Mouse (Mus musculus) monocyte, adult 2 months (primary cell): ENCODE results near the gene Adk.

Source experiments
- DNase-seq, 2 experiments: peaks; one replicate each; pipeline ENCODE4 v3.0.0; 2022; ENCODE audit warnings: low spot score in 2 of 2, low read depth in 1 of 2

The Adk gene

GRCm38 (mm10) chr14:21150301-21150700, 97.9 kb downstream of the Adk start:
- DNase-seq, result no peak

GRCm38 (mm10) chr14:21152055-21152454, 99.7 kb downstream of the Adk start:
- DNase-seq, result no peak

DNA sequence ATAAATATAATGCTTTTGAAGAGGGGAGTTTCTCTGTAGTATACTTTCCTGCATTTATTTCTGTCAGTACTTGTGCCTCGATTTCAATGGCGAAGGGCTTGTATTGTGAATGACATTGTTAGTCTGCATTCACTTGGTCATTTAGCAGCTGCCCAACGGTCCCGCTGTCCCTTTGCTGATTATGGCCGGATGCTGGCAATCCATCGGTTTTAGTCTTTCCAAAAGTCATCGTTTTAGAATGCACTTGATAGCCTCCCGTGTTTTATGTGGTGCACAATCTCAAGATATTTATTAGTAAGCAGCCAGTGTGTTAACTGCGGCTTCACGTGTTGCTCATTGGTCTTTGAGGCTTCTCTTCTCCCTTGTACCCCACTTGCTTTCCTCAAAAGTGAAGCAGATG, 113.3 kb downstream of the Adk start:
- DNase-seq, result no peak

- no peak for DNase-seq
Observed at GRCm38 (mm10) chr14:21166114-21166513, 113.7 kb downstream of the Adk start.

DNA sequence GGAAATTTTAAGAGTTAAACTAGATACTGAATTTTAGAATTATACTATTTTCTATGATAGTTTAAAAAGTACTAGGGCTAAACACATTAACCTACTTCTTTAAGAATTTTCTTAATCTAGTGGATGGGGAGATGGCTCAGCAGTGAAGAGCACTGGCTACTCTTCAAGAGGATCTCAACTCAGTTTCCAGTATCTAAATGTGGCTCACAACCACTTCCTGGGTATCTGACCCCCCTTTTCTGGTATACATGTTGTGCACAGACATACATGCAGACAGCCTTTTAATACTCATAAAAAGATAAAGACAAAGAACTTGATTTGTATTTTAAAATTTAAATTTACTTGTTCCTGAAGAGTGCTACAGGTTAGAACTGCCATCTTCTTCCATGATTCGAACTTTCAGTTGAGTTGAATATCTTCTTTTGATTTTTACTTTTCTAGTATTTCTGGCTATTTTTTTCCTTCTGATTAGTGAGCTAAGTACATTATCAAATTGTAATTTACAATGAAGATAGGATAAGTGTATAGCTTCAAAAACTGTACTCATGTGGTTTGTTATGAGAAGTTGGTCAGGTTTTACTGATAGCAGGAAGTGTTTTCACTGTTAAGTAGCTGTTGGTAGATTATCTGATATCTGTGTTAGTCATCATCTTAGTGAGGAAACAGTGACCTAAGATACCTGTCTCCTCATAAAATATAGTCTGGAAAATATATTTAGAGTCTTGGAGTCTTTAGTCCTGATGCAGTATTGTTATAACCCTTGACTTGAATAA, 121.8 kb downstream of the Adk start:
- DNase-seq, result no peak

DNA sequence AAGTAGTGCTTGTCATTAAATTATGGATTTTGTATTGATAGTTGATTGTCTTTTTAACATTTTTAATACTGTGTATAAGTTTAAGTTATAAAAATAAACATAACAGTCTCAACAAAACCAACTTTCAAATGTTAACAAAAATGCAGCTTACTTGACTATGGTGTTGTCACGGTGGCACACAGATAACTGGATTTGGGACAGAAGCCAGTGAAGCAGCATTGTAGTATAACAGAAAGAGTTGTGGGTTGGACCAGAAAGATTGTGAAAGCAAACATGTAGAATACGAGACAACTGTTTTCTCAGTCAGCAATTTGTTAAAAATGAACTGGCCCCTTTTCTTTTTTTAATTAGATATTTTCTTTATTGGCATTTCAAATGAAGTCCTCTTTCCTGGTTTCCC, 122.4 kb downstream of the Adk start:
- no peak for DNase-seq

DNA sequence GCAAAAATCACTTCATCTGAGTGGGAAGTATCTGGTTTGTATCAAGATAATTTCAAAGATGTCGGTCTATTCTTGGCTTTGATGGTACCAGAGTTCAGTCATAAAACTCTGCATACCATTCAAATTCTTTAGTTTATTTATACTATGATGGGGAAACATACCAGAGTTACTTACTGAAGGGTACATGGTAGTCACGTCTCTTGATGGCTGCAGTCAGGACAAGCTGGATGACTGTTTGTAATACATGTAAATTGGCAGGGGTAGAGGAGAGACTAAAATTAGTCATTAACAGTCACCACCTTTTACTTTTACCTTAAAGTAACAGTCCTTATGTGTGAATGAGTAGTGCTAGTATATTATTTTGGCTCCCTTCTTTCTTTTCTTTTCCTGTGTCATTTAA, 125.4 kb downstream of the Adk start:
- DNase-seq, result no peak

DNA sequence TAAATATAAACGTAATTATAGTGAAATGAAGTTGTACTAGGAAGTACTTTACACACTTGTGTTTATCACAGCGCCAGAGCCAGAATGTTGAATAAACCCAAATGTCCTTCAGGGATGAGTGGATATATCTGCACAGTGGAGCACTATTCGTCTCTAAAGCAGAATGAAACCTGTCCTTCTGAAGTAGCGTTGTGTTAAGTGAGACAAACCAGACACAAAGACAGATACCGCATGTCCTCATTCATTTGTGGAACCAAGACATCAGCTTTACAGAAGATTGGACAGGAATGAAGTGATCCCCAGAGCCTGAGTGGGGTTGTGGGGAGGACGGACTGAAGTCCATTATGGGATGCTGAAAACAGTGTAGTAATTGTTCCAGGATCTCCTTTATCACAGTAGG, 126.0 kb downstream of the Adk start:
- DNase-seq, result no peak

DNA sequence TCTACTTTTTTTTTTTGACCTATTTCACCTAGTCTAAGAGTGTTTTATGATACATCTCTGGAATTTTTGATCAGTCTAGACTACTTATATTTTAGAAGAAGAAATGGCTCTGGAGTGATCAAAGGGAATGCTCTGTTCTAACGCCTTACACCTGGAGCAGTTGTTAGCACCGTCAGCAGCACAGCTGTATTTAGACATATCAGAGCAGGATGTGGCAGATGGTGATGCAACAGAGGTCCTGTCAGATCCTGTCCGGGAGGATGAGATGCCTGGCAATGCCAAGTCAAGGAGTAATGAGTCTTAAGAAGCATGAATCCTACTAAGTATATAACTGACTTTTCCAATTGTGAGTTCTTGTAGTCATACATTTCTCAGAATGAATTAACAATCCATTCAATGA, 128.7 kb downstream of the Adk start:
- no peak for DNase-seq

- DNase-seq, result no peak
Observed at GRCm38 (mm10) chr14:21191966-21192365, 139.6 kb downstream of the Adk start.

- no peak for DNase-seq
Observed at GRCm38 (mm10) chr14:21192749-21193148, 140.4 kb downstream of the Adk start.

DNA sequence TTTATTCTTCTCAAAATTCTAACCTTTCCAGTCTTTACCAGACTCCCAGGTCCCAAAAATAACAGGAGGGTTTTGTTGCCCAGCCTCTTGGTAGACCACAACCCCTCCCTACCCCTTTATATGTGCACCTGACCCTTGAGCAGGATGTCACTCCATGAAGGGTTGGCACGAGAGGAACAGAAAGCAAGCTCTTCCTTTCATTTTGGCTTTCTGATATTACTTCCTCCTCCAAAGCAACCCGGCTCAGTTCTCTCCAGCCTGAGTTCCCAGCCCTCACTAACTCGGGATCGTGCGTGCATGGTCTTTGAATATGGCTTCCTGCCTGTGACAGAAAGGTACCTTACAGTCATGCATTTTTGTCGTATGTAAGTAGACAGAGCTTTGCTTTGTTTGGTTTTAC, 142.0 kb downstream of the Adk start:
- no peak for DNase-seq

DNA sequence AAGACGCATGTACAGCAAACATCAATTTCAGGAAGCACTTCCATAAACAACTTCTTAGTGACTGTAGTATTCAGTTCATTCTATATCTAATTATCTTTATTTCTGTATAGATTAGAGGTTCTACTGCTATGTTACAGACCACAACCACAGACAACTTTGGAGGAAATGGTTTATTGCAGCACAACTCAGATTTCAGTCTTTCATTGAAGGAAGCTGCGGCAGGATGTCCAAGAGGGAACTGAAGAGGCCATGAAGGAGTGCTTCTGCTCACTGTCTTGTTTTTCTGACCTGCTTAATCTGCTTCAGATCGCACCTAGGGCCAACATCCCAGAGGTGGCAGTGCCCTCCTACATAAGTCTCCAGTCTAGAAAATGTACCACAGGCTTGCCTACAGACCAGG, 148.5 kb downstream of the Adk start:
- DNase-seq, result no peak

DNA sequence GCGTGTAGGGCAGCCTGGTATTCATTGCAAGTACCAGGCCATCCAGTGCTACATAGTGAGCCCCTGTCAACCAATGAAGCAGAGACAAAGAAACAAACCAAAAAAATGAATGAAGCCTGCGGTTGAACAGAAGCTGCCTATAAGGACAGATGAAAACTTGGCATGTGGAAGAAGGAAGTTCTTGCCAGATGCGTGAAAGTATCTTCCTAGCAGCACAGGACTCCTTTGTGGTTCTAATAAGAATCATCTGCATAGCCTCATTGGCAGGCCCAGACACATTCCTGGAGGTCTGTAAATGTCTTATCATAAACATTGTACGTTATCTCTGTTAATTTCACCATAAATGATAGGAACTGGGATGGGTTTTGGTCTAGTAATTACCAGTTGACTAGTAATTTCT, 154.1 kb downstream of the Adk start:
- DNase-seq, result no peak

- DNase-seq, result no peak
Observed at GRCm38 (mm10) chr14:21221574-21222138, 169.3 kb downstream of the Adk start.

- DNase-seq, result no peak
Observed at GRCm38 (mm10) chr14:21222206-21222605, 169.8 kb downstream of the Adk start.

GRCm38 (mm10) chr14:21223456-21223855, 171.1 kb downstream of the Adk start:
- no peak for DNase-seq

GRCm38 (mm10) chr14:21223971-21224635, 171.7 kb downstream of the Adk start:
- DNase-seq, result no peak

GRCm38 (mm10) chr14:21237051-21237450, 184.7 kb downstream of the Adk start:
- no peak for DNase-seq

- no peak for DNase-seq
Observed at GRCm38 (mm10) chr14:21241105-21241504, 188.7 kb downstream of the Adk start.

DNA sequence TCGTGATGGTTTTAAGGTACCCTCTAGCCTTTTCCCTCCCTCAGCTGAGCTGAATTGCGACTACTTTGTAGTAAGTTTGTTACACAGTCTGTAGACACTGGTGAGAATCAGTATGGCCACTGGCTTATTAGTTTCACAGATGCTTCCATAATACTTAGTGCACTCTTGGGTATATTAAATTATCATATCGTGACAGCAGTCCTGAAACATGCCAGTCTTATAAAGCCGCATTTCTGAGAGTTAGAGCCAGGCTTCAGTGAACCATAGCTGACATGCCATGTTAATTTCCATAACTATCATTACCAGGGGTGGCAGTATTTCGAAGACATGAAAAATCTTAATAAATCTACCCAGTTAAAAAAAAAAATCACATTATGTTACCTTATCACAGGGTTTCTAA, 199.0 kb downstream of the Adk start:
- no peak for DNase-seq

DNA sequence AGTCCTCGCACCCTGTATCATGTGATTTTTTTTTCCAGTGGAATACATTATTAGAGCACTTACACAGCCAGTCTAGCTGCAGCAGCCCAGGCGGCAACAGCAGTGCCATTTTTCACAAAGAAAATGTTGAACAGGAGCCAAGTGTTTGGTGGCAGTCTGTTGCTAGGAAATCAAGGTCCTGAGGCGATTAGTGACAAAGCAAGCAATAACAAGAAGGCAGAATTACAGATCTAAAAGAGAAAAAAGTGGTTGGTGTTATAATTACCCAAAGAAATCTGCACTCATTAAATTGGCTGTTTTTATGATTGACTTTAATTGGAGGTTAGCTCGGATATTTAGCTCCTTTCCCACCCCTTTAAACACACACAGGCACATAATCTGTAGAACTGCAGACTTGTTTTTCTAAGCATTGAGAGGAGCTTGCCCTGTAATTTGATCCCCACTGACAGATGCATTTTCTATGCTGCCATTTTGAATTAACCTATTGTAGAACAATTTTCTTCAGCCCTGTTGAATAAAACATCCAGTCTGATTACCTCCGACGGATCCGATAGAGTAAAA, 200.0 kb downstream of the Adk start:
- DNase-seq, result no peak
